Mouse (Mus musculus) thymus, postnatal 0 days (tissue): ENCODE data around the gene Col4a1. TPM values are rescaled to one million over a fixed set of nuclear protein-coding genes. Genes with fewer than 3 reads are reported as not detected.

Experiments
- DNase-seq: peaks from one replicate; pipeline ENCODE4 v3.0.0-alpha.2; 2015; ENCODE audit warnings: low spot score
- polyA plus RNA-seq: library from polyadenylated mRNA; unstranded; fragments of >200 nt; fragmentation: Nextera tagmentation; extraction: Ambion mirVana; gene quantifications from 2 replicates; pipeline ENCODE4 v1.2.1, GENCODE M21; 2015

The Col4a1 gene
- polyA plus RNA-seq, 1 experiment from 2014 or later: 57.0 TPM

DNA sequence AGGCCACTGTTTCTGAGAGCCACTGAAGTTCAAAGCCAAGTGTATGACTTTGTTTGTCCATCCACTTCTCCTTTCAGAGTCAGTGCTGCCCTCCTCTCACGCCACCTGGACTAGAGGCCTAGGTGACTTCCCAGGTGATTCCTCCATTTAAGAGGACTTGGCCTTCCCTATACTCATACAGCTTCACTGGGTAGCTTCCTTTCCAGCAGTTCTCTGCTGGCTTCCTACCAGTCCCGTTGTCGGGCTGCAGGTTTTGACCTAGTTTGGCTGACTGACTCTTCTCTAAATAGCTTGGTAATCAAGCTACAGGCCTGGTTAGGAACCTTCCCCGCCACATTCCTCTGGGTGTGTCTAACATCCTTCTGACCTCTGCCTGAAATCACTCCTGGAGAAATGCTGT lies 18.9 kb upstream of the Col4a1 start:
- DNase-seq: no peak

DNA sequence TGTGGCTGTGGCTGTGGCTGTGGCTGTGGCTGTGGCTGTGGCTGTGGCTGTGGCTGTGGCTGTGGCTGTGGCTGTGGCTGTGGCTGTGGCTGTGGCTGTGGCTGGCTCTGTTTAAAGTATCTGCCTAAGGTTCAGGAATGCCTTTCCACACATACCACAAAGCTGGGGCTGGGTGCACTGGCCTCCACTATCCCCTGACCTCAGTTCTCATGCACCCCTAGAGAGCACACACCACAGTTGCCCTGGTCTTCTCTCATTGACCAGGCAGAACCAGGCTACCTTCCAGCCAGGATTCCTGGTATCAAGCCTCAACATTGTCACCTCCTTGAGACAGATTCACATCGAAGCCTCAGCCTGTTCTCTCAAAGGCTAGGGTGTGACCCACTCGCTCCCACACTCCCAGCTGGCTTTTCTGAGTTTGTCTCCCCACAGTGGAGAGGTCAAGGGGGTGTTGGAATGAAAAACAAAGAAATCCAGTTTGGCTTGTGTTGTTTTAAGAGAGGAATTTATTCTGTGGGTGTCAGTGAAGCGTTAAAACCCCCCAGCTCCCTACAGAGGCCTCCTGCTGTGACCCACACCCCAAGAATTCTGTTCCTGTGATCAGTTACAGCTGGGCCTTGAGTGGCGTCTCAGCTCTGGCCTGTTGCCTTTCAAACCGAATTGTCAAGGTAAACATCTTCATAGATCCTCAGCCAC lies 15.2 kb upstream of the Col4a1 start:
- DNase-seq: no peak

DNA sequence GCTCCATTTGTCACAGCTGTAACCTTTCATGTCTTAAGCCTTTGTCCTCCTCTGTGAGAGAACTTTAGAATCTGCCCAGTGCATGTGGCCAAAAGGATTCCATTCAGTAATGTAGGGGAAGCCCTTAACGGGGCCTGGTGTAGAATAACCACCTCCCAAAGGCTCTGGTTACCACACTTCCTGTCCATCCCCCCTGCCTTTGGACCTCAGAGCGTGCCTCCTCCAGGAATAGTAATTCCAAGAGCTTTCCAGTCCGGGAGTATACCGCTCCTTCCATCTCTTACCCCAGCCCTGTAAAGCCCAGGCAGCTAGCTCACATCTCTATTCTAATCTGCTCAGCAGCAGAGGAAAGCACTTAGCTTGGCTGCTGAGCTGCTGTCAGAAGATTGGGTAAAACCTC lies 14.7 kb upstream of the Col4a1 start:
- no peak for DNase-seq

DNA sequence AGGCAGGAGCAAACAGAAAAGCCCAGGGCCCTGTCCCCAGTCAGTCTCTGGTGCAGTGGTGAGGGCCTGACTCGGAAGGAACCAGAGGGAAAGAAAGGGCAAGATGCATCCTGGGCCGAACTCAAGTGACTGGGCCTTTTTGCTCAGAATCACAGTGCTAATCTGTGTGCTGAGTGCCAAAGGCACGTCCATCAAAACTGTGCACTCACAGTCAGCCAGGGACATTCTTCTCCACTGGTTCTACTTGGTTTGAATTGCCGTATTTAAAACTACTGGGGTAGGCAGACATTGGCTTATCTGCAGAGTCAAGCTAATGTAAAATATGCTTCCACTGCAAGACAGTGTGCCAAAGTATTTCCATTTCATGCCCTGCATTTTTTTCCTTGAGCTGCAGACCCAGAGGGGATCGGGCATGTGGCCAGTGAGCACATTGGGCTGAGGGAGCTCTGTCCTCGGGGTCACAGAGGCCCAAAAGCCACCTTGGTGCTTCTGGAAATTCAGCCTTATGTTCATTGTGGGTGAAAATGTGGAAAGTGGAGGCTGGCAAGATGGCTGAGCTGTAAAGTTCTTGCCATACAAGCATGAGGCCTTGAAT lies 12.3 kb upstream of the Col4a1 start:
- DNase-seq: no peak

DNA sequence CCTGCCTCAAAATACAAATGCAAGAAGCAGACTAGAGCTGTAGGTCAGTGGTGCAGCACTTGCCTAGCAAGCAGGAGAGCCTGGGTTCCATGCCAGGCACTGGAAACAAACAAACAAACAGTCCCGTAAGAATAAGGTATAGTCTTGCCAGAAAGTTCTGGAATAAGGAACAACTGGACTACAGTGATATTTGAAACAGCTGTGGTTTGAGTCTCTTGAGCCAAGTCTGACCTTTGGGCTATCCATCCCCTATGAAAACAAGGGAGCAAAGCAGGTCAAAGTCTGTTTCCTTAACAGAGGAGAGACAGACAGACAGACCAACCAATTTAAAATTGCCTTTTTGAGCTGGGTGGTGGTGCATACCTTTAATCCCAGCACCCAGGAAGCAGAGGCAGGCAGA lies 11.1 kb upstream of the Col4a1 start:
- DNase-seq: no peak

DNA sequence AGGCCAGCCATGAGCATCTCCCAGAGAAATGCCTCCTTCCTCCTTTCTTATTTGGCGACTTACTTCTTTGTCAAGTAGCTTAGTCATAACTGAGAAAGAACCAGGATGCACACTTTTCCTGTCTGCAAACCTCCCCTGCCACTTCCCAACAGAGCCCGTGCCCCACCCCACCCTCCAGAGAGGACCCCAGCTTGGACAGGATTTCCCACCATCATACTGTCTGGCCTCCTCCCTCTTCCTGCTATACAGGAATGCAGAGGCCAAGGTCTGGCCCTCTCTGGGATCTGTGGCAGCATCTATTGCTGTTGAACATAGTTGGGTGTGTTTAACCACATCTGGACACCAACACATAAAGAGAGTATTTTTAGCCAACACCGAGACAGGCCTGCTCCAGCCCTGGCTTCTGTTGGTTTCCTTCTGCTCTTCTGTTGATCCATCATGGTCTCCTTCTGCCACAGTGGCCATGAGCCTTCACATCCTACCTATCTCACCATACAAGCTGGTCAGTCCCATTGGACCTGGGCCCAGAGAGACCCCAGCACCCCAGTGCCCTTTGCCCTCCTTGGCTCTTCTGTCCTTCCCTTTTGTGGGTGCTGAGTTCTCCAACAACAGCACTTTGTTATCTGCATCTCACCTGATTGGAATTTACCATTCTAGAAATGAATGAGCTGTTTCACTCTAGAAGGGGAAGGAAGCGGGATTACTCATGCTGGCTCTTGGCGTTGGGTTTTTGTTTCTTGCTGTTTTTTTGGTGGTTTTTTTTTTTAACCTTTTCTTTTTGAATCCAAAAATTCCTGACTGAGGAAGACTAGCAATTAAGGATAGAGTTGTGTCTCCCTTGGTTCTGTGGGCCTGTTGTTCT lies 10.3 kb upstream of the Col4a1 start:
- no peak for DNase-seq

DNA sequence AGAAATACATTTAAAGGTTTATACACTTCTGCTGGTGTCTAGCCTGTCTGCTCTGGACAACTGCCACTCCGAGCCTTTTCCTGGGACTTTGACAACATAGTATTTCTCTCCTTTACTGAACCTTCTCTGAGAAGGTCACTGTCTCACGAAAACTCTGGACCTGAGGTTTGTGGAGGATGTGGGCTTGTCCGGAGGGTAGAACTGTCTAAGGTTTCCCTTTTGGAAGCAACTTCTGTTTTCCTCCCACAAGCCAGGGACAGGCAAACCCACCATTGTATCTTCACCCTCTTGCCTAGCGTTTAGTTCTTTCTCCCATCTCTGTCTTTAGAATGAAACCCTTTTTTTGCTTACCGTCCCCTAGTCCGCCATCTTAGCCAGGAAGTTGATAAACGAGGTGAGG lies 9.2 kb upstream of the Col4a1 start:
- DNase-seq: no peak

DNA sequence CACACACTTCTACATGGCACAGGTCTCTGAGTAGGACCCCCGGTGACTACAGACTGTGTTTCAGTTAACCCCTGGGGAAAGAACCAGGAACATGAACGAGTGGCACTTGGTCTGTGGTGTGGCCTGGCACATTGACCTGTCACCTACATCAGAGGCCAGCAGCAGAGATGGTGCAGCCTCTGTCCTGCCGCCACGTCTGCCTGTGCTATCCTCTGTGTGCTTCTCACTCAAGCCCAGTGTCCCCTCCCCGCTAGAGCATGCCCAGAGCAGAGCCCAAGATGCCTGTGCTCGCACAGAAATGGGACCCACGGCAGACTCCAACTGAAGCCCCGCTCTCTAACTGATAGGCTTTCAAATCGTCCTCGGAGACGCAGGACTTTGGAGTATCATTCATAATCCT lies 6.8 kb upstream of the Col4a1 start:
- DNase-seq: no peak

DNA sequence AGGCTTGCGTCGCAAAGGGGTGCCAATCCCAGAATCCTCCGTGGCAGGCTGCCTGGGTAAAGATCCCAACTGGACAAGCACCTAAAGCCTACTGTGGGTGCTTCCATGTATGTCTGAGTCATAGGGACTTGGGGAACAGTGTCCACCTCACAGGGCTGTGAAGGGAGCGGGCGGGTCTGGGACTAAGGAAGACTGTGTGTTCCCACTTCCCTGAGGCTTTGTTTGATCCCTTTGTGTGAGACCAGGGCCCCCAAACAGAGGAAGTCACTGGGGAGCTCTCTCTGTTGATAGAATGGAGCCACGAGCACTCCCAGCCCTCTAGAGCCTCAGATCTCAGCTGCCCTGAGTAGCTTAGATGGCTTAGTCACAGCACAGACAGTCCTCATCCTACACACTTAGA lies 3.5 kb upstream of the Col4a1 start:
- DNase-seq: no peak

DNA sequence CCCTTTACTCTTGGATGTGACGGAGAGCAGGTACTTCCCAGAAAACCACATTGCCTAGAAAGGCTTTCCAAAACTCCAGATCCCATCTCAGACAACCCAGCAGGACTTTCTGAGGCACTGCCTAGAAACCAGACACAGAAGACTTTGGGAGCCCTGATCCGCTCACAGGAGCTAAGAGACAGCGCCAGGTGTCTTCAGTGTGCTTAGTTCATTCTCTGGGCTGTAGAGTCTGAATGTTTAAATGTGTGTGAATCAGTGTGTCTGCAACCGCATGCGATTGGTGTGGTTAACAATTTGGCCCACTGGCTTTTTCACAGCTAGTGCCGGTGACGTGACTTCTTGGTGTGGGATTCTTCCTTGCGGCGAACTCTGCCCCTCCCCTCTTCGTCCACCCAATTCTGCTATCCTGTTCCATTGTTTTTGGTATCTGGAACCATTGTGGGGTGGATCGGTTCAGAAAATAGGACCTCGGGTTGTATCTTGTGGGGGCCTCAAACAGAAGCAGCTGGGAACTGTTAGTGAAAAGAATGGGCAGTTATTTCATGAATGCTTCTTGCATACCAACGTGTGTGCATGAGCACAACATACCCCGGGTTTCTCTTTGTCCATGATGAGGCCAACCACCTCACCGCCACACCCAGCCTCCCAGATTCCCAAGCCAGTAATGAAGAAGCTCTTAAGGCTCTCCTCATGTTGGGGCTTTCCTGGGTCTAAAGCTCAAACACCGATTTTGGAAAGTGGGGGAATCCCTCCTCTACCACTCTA lies 2.7 kb upstream of the Col4a1 start:
- DNase-seq: no peak

DNA sequence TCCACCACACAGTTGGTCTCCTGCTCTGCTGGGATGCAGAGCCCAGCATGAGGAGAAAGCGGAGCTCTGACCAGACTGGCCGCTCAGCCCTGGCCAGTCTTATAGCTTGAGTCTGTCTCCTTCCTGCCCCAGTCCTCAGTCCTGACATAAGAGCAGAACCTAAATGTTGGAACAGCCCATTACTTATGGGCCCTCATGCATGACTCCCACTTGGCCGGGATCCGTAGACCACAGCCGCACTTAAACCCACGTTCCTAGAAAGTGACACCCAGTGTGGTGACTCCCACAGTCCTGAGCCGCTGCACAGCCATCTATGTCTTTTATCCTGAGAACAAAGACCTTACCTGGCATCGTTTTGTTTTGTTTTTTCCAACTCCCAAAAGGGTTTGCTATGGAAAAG lies 2.0 kb upstream of the Col4a1 start:
- DNase-seq: no peak

DNA sequence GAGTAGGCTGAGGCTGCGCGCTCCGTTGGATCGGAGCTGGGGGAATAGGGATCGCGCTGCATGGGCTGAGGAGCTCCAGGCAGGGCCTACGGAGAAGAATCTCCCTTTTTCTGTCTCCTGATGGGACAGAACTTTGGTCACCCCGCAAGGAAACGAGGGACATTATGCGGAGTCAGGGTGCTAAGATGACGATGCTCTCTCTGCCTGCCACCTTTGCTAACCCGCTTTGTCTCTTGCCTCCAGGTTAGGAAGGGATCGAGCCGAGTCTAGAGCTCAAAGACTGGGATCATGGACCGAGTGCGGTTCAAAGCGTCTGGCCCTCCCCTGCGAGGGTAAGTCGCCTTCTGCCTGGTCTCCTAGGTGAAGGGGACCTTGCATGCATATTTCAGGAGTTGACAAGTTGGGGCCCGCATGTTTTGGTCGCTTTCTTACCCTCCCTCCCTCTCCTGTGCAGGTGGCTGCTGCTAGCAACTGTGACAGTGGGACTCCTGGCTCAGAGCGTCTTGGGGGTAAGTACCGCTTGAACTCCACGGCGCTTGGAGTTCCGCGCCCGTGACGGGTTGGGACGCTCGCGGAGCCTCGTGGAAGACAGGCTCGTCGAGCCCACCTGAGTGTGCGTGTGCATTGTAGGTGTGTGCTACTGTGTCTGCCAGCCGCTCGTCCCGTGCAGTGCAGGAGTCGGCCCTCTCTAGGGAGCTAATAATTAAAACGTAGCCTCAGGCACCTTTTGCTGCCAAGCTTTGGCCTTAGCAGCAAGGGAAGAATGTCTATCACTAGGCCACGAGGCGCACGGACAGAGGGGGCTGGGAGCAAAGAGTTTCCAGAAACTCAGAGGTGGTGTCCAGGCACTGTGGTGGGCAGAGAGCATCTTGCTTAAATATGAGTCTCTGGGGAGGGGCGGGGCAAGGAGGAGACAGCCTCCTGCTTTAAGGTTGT lies 818 bp upstream of the Col4a1 start:
- no peak for DNase-seq

DNA sequence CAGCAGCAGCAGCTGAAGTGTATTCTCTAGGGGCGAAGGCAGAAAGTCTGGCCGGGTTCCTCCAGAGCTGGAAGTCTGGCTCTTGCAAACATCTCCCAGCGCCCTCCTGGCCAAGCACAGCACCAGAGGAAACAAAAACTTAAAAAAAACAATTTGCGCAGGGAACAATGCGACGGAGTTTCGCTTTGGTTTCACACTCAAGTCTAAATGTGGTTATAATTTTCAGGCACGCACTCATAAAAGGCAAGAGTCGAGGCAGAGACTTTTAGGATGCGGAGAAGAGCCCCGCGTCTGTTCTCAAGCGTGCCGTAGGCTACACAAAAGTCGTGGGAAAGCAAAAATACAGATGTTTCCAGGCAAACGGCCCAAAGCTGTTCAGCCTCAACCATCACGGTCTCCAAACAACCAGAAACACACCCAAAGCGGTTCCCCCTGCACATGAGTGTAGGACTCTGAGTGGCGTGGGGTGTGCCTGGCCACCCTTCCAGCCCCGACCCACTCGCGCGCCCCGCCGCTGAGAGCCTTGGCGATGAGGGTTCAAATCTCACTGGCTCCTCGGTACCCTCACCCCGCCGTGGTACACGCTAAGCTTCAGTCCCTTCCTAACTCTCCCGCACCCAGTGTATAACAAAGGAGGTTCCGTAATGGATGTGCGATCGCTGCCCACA lies 811 bp downstream of the Col4a1 start:
- DNase-seq: no peak

DNA sequence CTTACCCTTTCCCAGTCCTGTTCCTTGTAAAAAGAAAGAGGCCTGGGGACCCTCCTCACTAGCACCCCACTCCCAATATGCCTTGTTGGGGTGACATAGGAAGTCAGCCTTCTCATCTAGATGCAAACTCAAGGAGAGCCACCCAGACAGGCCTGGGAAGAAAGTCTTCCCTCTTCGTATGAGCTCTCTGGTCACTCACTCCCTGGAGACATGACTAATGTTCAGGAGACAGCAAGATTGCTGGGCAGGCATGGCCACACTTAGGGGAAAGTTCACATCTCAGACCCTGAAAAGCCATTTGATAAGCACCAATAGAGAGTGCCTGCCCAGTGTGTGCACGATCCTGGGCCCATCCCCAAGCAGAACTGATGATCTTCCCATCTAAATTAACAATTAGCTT lies 2.6 kb downstream of the Col4a1 start:
- no peak for DNase-seq

DNA sequence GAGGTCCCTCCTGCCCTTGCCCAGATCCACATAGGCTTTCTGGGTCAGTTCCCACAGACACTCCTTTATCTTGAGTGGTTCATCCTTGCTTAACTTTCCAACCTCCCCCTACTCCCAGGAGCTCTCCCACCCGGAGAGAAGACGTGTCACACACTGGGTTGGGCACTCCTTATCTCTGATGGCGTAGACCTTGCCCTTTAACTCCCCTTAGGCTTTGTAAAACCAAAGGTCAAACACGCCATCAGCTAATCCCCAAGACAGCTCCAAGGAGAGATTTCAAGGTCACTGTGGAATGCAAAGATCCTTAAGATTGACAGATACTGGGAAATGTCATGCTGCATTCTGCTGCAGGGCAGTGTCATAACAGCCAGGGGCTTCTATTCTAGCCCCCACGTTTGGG lies 3.4 kb downstream of the Col4a1 start:
- no peak for DNase-seq

DNA sequence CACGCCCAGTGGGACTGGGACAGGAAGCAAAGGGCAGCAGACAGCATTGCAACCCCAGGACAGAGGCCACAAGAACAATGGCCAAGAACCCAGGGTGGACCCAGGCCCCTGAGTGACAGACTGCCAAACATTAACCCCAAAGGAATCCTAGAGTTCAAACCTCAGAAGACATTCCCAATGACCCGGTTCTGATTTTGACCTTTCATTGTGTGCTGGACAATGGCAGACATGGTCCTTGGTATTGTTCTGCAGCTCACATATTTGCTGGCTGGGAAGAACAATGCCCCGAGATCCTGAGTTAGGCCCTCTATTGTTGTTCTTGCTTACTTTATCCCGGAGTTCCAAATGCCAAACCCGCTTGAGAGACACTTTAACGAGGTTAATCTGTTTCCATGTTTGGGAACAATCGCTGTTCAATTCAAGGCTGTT lies 4.0 kb downstream of the Col4a1 start:
- no peak for DNase-seq

DNA sequence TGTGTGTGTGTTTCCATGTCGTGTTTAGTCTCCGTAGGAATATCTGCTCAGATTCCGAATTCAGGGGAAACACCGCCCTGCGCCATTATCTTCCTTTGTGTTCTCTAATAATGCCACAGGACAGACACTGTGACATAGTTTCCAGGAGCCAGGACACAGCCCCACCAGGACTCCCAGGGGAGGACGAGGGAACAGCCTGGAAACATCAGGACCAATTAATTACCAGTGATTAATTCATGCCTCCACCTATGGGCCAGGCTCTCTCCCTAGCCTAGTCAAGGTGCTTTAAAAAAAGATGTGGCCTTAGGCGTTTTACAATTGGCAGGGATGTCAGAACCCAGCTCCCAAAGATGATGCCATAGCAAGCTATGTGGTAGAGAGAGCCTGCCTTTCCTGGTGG lies 5.2 kb downstream of the Col4a1 start:
- DNase-seq: no peak

DNA sequence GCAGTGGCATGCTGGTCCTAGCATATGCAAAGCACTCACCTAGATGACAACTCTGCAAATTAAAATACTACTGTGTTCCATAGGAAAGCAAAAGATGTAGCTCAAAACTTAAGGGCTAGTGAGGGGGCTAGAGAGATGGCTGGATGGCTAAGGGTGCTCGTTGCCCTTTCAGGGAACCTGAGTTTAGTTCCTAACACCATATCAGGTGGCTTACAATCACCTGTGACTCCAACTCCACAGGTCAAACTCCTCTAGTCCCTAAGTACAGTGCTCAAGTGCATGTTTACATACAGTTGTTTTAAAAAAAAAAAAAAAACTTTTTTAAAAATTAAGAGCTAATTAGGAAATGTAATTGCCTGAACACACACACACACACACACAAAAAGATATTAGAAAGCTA lies 7.1 kb downstream of the Col4a1 start:
- DNase-seq: no peak

DNA sequence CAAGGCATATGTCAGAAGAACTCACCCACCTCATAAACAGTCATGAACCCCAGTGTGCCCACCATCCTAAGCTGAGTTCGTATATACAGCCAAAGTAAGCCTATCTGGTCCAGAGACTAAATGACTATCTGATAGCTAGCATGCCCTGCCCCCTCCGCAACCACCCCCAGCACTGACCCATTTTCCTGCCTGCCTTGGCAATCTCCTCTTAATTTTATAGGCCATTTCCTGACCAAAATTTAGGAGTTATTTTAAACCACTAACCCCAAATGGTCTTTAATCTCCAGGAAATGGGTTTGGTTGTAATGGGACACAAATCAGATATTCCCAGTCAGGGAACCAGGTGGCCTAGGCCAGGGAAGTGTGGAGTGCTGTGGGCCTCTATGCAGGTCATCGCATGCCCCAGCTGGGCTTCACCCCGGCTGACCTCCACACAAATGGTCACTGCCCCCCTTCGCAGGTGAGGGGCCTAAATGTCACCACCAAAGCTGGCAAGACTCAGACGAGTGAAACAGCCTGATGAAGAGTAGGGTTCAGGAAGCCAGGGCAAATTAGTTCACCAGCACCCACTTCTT lies 8.5 kb downstream of the Col4a1 start:
- DNase-seq: no peak

DNA sequence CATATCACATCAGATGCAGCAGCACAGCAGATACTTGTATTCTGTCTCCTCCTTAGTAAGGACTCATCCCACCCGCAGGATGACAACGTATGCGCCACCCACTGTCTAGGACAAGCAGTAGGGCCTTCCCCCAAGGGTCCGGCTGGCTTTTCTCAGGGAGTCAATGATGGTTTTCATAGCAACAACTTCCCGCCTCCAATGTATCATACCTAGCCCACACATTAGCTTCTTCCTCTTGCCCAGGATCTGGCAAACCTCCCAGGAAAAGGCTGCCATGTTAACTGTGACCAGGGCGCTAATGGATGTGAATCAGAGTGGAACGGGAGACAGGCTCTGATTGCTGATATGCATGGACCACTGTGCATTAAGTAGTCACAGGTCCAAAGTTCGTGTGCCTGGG lies 12.2 kb downstream of the Col4a1 start:
- no peak for DNase-seq
